Mouse (Mus musculus) MEL (cell line): ENCODE measurements at regions not wholly inside any gene's neighbourhood (a gene's known extent, or its start where the extent isn't known, plus 50 kb on each side); places are given as distances from the start of the nearest gene placed in this dataset.

Experiments used
- DNase-seq: peaks from one replicate; pipeline ENCODE4 v3.0.0; 2011; ENCODE audit warnings: low read depth, low spot score
- H3K27ac ChIP-seq: 2 replicates; pipeline ENCODE4 v1.5.1; 2012; ENCODE audit warnings: low read depth, mild to moderate bottlenecking, control low read depth, low read length, moderate library complexity; ENCODE audit not compliant: control insufficient read depth
- H3K27me3 ChIP-seq, 2 experiments: fragments of 150-350 bp in 1 of 2; sonication (generic) in 1 of 2; 2 replicates each; pipeline ENCODE4 v1.6.1; 2012; ENCODE audit warnings: low read length in 2 of 2, mild to moderate bottlenecking in 2 of 2, improper control_type of control experiment in 1 of 2, moderate library complexity in 1 of 2; ENCODE audit not compliant: insufficient read depth in 2 of 2, control insufficient read depth in 1 of 2
- H3K36me3 ChIP-seq, 2 experiments: 2 replicates each; pipeline ENCODE4 v1.6.1; 2012 to 2014; ENCODE audit warnings: low read length in 2 of 2, improper control_type of control experiment in 1 of 2, inconsistent platforms in 1 of 2, mild to moderate bottlenecking in 1 of 2; ENCODE audit not compliant: insufficient read depth in 2 of 2, control insufficient read depth in 1 of 2
- H3K4me1 ChIP-seq, 2 experiments: fragments of 150-350 bp in 1 of 2; sonication (generic) in 1 of 2; 2 replicates each; pipeline ENCODE4 v1.6.1; 2012; ENCODE audit warnings: low read length in 2 of 2, improper control_type of control experiment in 1 of 2, mild to moderate bottlenecking in 1 of 2; ENCODE audit not compliant: insufficient read depth in 2 of 2, control insufficient read depth in 1 of 2
- H3K4me3 ChIP-seq, 2 experiments: fragments of 150-350 bp in 1 of 2; sonication (generic) in 1 of 2; 2 replicates each; pipeline ENCODE4 v1.5.1; 2012; ENCODE audit warnings: low read depth in 2 of 2, low read length in 2 of 2, mild to moderate bottlenecking in 2 of 2, moderate library complexity in 2 of 2, control low read depth in 1 of 2, improper control_type of control experiment in 1 of 2; ENCODE audit not compliant: control insufficient read depth in 1 of 2, insufficient read depth in 1 of 2
- H3K79me2 ChIP-seq: 2 replicates; pipeline ENCODE4 v1.6.1; 2012; ENCODE audit warnings: mild to moderate bottlenecking, low read length, moderate library complexity; ENCODE audit not compliant: control insufficient read depth, poor library complexity, insufficient read depth
- H3K9ac ChIP-seq: 2 replicates; pipeline ENCODE4 v1.6.1; 2012; ENCODE audit warnings: low read depth, mild to moderate bottlenecking, control low read depth, low read length, moderate library complexity; ENCODE audit not compliant: control insufficient read depth, poor library complexity, severe bottlenecking
- H3K9me3 ChIP-seq: fragments of 150-350 bp; sonication (generic); replicated peaks from 2 replicates; pipeline ENCODE4 v1.6.1; 2012; ENCODE audit warnings: mild to moderate bottlenecking, low read length, improper control_type of control experiment, moderate library complexity; ENCODE audit not compliant: insufficient read depth
- CHD1 ChIP-seq: IDR thresholded peaks from 2 replicates; pipeline ENCODE4 v1.6.1; 2012; ENCODE audit warnings: low read depth, mild to moderate bottlenecking, inconsistent platforms, low read length, improper control_type of control experiment
- CHD2 ChIP-seq: IDR thresholded peaks from 2 replicates; pipeline ENCODE4 v1.6.1; 2011; ENCODE audit warnings: low read length, improper control_type of control experiment
- CTCF ChIP-seq, 3 experiments: IDR thresholded peaks in 2 of 3; conservative IDR thresholded peaks in 1 of 3; 2 replicates each; pipeline ENCODE4 v1.5.1; 2011 to 2012; ENCODE audit warnings: low read length in 3 of 3, low read depth in 2 of 3, mild to moderate bottlenecking in 2 of 3, improper control_type of control experiment in 1 of 3, inconsistent platforms in 1 of 3, mixed read lengths in 1 of 3, moderate library complexity in 1 of 3; ENCODE audit not compliant: control insufficient read depth in 1 of 3, insufficient read depth in 1 of 3, poor library complexity in 1 of 3, severe bottlenecking in 1 of 3
- E2F4 ChIP-seq: IDR thresholded peaks from 2 replicates; pipeline ENCODE4 v1.6.1; 2011; ENCODE audit warnings: low read depth, low read length, improper control_type of control experiment, borderline replicate concordance
- ELF1 ChIP-seq: IDR thresholded peaks from 2 replicates; pipeline ENCODE4 v1.6.1; 2014; ENCODE audit warnings: low read depth, mild to moderate bottlenecking, inconsistent platforms, low read length, improper control_type of control experiment, moderate library complexity
- GABPA ChIP-seq: IDR thresholded peaks from 2 replicates; pipeline ENCODE4 v1.6.1; 2012; ENCODE audit warnings: low read depth, mild to moderate bottlenecking, inconsistent platforms, low read length, improper control_type of control experiment, moderate library complexity
- GATA1 ChIP-seq: IDR thresholded peaks from 2 replicates; pipeline ENCODE4 v1.6.1; 2011; ENCODE audit warnings: low read depth, low read length, improper control_type of control experiment
- JUND ChIP-seq: IDR thresholded peaks from 2 replicates; pipeline ENCODE4 v1.6.1; 2011; ENCODE audit warnings: low read depth, mild to moderate bottlenecking, improper control_type of control experiment, low read length
- MEF2A ChIP-seq: IDR thresholded peaks from 2 replicates; pipeline ENCODE4 v1.6.1; 2014; ENCODE audit warnings: low read depth, mild to moderate bottlenecking, inconsistent platforms, low read length, improper control_type of control experiment; ENCODE audit not compliant: poor library complexity, insufficient replicate concordance, severe bottlenecking; ENCODE audit errors: extremely low read depth
- MXI1 ChIP-seq: IDR thresholded peaks from 2 replicates; pipeline ENCODE4 v1.6.1; 2011; ENCODE audit warnings: mild to moderate bottlenecking, low read depth, low read length, improper control_type of control experiment
- MYC ChIP-seq: IDR thresholded peaks from 2 replicates; pipeline ENCODE4 v1.6.1; 2011; ENCODE audit warnings: low read depth, mild to moderate bottlenecking, low read length, improper control_type of control experiment, moderate library complexity
- NELFE ChIP-seq: IDR thresholded peaks from 2 replicates; pipeline ENCODE4 v1.6.1; 2011; ENCODE audit warnings: low read depth, low read length, improper control_type of control experiment
- NRF1 ChIP-seq: IDR thresholded peaks from 2 replicates; pipeline ENCODE4 v1.6.1; 2014; ENCODE audit warnings: low read depth, mild to moderate bottlenecking, inconsistent platforms, low read length, improper control_type of control experiment, moderate library complexity; ENCODE audit not compliant: poor library complexity, insufficient read depth, severe bottlenecking
- POLR2A ChIP-seq, 2 experiments: IDR thresholded peaks; 2 replicates each; pipeline ENCODE4 v1.6.1; 2011 to 2012; ENCODE audit warnings: low read length in 2 of 2, mild to moderate bottlenecking in 2 of 2, control low read depth in 1 of 2, improper control_type of control experiment in 1 of 2, low read depth in 1 of 2, moderate library complexity in 1 of 2; ENCODE audit not compliant: control insufficient read depth in 1 of 2, insufficient read depth in 1 of 2, poor library complexity in 1 of 2
- RAD21 ChIP-seq: IDR thresholded peaks from 2 replicates; pipeline ENCODE4 v1.6.1; 2011; ENCODE audit warnings: mild to moderate bottlenecking, low read depth, low read length, improper control_type of control experiment
- RCOR1 ChIP-seq: IDR thresholded peaks from 2 replicates; pipeline ENCODE4 v1.6.1; 2012; ENCODE audit warnings: low read depth, mild to moderate bottlenecking, inconsistent platforms, low read length, improper control_type of control experiment
- SIN3A ChIP-seq: IDR thresholded peaks from 2 replicates; pipeline ENCODE4 v1.6.1; 2012; ENCODE audit warnings: low read length, improper control_type of control experiment, inconsistent platforms
- TAL1 ChIP-seq: IDR thresholded peaks from 2 replicates; pipeline ENCODE4 v1.6.1; 2012; ENCODE audit warnings: mild to moderate bottlenecking, inconsistent platforms, low read length, moderate library complexity, mixed read lengths
- USF1 ChIP-seq: IDR thresholded peaks from 2 replicates; pipeline ENCODE4 v1.6.1; 2014; ENCODE audit warnings: low read depth, mild to moderate bottlenecking, inconsistent platforms, low read length, improper control_type of control experiment, moderate library complexity
- USF2 ChIP-seq, 2 experiments: IDR thresholded peaks; 2 replicates each; pipeline ENCODE4 v1.6.1; 2011 to 2012; ENCODE audit warnings: improper control_type of control experiment in 2 of 2, low read length in 2 of 2, borderline replicate concordance in 1 of 2, inconsistent platforms in 1 of 2, low read depth in 1 of 2, mild to moderate bottlenecking in 1 of 2; ENCODE audit not compliant: insufficient read depth in 1 of 2
- ZKSCAN1 ChIP-seq: IDR thresholded peaks from 2 replicates; pipeline ENCODE4 v1.6.1; 2012; ENCODE audit warnings: low read depth, mild to moderate bottlenecking, inconsistent platforms, low read length, improper control_type of control experiment, moderate library complexity
- ZMIZ1 ChIP-seq: IDR thresholded peaks from 2 replicates; pipeline ENCODE4 v1.6.1; 2012; ENCODE audit warnings: low read depth, mild to moderate bottlenecking, inconsistent platforms, low read length, improper control_type of control experiment, moderate library complexity
- ZNF384 ChIP-seq: IDR thresholded peaks from 2 replicates; pipeline ENCODE4 v1.6.1; 2012; ENCODE audit warnings: low read depth, mild to moderate bottlenecking, inconsistent platforms, low read length, improper control_type of control experiment

DNA sequence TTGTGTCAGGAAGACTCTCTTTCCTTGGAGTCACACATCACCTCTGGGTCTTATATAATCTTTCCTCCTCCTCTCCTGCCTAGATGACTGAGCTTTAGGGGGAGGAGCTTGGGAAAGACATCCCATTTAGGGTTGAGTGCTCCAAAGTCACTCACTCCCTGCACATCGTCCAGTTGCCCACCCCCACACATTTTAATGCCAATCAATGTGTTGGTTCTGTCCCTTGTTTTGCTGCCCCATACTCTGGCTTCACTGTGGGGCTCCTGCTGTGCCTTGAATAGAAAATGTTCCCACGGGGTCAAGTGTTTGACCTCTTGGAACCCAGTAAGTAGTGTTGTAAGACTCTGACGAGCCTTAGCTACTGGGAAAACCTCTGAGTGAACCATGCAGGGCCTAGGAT lies 58.8 kb upstream of the Gm21915 start:
- Histone ChIP-seq H3K4me3 (no peak overlapping the region), H3K79me2 (no peaks in the 10 kb centered on the region), H3K27ac (no peak overlapping the region), H3K9ac (no peak overlapping the region), H3K4me1 (no peaks in the 10 kb centered on the region)
- TF ChIP-seq JUND, result no peak
- TF ChIP-seq ZKSCAN1, result no peak
- TF ChIP-seq NELFE, result no peak
- no peak for TF ChIP-seq USF2 (IDR thresholded peaks at IDR 0.05; ENCODE audit: borderline replicate concordance in 1 of 2, insufficient read depth in 1 of 2, low read depth in 1 of 2, low read length in 2 of 2)
- TF ChIP-seq USF1, result no peak
- no peak for TF ChIP-seq E2F4
- no peak for TF ChIP-seq SIN3A
- TF ChIP-seq ZNF384, result no peak
- TF ChIP-seq, all 39 proteins: peak for 0
- DNase-seq, result no peak
- Histone ChIP-seq H3K27me3 (no peaks in the 10 kb centered on the region), H3K36me3 (no peaks in the 10 kb centered on the region), H3K9me3 (no peaks in the 10 kb centered on the region)

DNA sequence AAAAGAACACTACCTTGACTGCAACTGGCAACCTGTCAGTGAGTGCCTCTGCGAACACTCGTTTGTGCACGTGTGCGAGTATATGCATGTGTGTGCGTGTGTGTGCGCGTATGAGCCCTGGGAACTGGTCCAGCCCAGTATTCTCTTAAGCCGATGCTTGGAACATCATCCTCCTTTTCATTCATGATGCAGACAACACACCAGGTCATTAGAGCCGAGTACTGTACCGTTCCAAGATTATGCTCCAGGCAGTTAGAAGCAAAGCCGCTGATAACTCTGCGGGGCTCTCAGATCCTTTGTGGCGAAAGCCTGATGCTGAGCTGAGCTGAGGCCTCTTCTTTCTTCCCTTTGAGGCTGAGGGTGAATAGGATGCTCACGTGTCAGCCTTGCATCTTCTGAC lies 61.8 kb upstream of the Gm21915 start:
- Histone ChIP-seq H3K4me3 (no peak overlapping the region), H3K9ac (no peak overlapping the region), H3K36me3 (no peaks in the 10 kb centered on the region), H3K4me1 (no peaks in the 10 kb centered on the region), H3K27ac (no peak overlapping the region), H3K27me3 (no peaks in the 10 kb centered on the region), H3K9me3 (no peaks in the 10 kb centered on the region), H3K79me2 (no peaks in the 10 kb centered on the region)
- TF ChIP-seq ZMIZ1 (no peak), E2F4 (no peak), RCOR1 (no peak), CTCF (IDR thresholded peaks at IDR 0.05 in 2 of 3, conservative IDR thresholded peaks at IDR 0.05 in 1 of 3; ENCODE audit: control insufficient read depth in 1 of 3, insufficient read depth in 1 of 3, low read depth in 2 of 3, low read length in 3 of 3, poor library complexity in 1 of 3, severe bottlenecking in 1 of 3) (no peak), MYC (no peak), TAL1 (no peak), JUND (no peak), GATA1 (no peak), NRF1 (no peak), MXI1 (no peak), GABPA (no peak), RAD21 (no peak), CHD1 (no peak), MEF2A (no peak), POLR2A (IDR thresholded peaks at IDR 0.05; ENCODE audit: control insufficient read depth in 1 of 2, insufficient read depth in 1 of 2, low read depth in 1 of 2, low read length in 2 of 2, poor library complexity in 1 of 2) (no peak), ELF1 (no peak), CHD2 (no peak)
- no peak for DNase-seq
